Mouse (Mus musculus): ENCODE results near the gene Hps3. TPM values are rescaled to one million over a fixed set of nuclear protein-coding genes. Genes with fewer than 3 reads are reported as not detected.
"Not testable (repeated sequence)": the region's sequence is repeated elsewhere in the genome, so short reads cannot be mapped to it uniquely, and the experiment has no call there.

Gene Hps3
- polyA plus RNA-seq, 1 experiment from 2014 or later, result 12.6 TPM

- WGBS, result 88% methylated on average over 5 of the region's 5 CpGs
- ATAC-seq (replicated peaks), result no peak
- no peaks in the 10 kb centered on the region for H3K9me3 ChIP-seq
- H3K4me3 ChIP-seq, result no peak overlapping the region
- no peak overlapping the region for H3K27ac ChIP-seq
- no peaks in the 10 kb centered on the region for H3K27me3 ChIP-seq (replicated peaks)
- no peak overlapping the region for H3K4me2 ChIP-seq
- H3K4me1 ChIP-seq, result no peaks in the 10 kb centered on the region
- H3K36me3 ChIP-seq (replicated peaks), result peaks cover 26% of the 10 kb centered on the region
- H3K9ac ChIP-seq, result no peak overlapping the region
Observed at GRCm38 (mm10) chr3:20027788-20028187, 7.3 kb downstream of the Hps3 start.

GRCm38 (mm10) chr3:20026996-20027689 lies 8.0 kb downstream of the Hps3 start:
- Histone ChIP-seq H3K9ac (no peak overlapping the region), H3K27me3 (replicated peaks) (no peaks in the 10 kb centered on the region), H3K9me3 (no peaks in the 10 kb centered on the region), H3K27ac (no peak overlapping the region), H3K4me2 (no peak overlapping the region), H3K4me1 (no peaks in the 10 kb centered on the region), H3K36me3 (replicated peaks) (peaks cover 32% of the 10 kb centered on the region), H3K4me3 (no peak overlapping the region)
- WGBS, result 92% methylated on average over 8 of the region's 8 CpGs
- ATAC-seq (replicated peaks), result no peak

GRCm38 (mm10) chr3:20026481-20026880 lies 8.6 kb downstream of the Hps3 start:
- no peak overlapping the region for H3K4me3 ChIP-seq
- H3K36me3 ChIP-seq (replicated peaks), result peaks cover 33% of the 10 kb centered on the region
- no peaks in the 10 kb centered on the region for H3K27me3 ChIP-seq (replicated peaks)
- no peak for ATAC-seq (replicated peaks)
- H3K9ac ChIP-seq, result no peak overlapping the region
- no peaks in the 10 kb centered on the region for H3K4me1 ChIP-seq
- H3K4me2 ChIP-seq, result no peak overlapping the region
- H3K9me3 ChIP-seq, result no peaks in the 10 kb centered on the region
- no peak overlapping the region for H3K27ac ChIP-seq

GRCm38 (mm10) chr3:20023832-20024231 lies 11.3 kb downstream of the Hps3 start:
- no peaks in the 10 kb centered on the region for H3K27me3 ChIP-seq (replicated peaks)
- 60% methylated on average over 1 of the region's 1 CpGs for WGBS
- H3K9me3 ChIP-seq, result no peaks in the 10 kb centered on the region
- H3K9ac ChIP-seq, result no peak overlapping the region
- ATAC-seq (replicated peaks), result no peak
- H3K27ac ChIP-seq, result no peak overlapping the region
- H3K4me1 ChIP-seq, result no peaks in the 10 kb centered on the region
- H3K4me3 ChIP-seq, result no peak overlapping the region
- H3K4me2 ChIP-seq, result no peak overlapping the region
- H3K36me3 ChIP-seq (replicated peaks), result peaks cover 37% of the 10 kb centered on the region

- H3K9me3 ChIP-seq, result no peaks in the 10 kb centered on the region
- H3K27me3 ChIP-seq (replicated peaks), result no peaks in the 10 kb centered on the region
- H3K4me3 ChIP-seq, result no peak overlapping the region
- H3K4me1 ChIP-seq, result no peaks in the 10 kb centered on the region
- no peak overlapping the region for H3K27ac ChIP-seq
- H3K4me2 ChIP-seq, result no peak overlapping the region
- ATAC-seq (replicated peaks), result no peak
- WGBS, result 90% methylated on average over 8 of the region's 8 CpGs
- peaks cover 32% of the 10 kb centered on the region; the same call in 1 of the 2 replicates for H3K36me3 ChIP-seq (replicated peaks)
- H3K9ac ChIP-seq, result no peak overlapping the region
Observed at GRCm38 (mm10) chr3:20018076-20018475, 17.0 kb downstream of the Hps3 start.

- Histone ChIP-seq H3K4me1 (no peaks in the 10 kb centered on the region), H3K9ac (no peak overlapping the region), H3K27ac (no peak overlapping the region), H3K27me3 (replicated peaks) (no peaks in the 10 kb centered on the region), H3K4me3 (no peak overlapping the region), H3K9me3 (no peaks in the 10 kb centered on the region), H3K36me3 (replicated peaks) (peaks cover 25% of the 10 kb centered on the region; the same call in 1 of the 2 replicates), H3K4me2 (no peak overlapping the region)
- WGBS, result 93% methylated on average over 2 of the region's 2 CpGs
- no peak for ATAC-seq (replicated peaks)
Observed at GRCm38 (mm10) chr3:20014454-20014853, 20.7 kb downstream of the Hps3 start.

GRCm38 (mm10) chr3:20010905-20011304 lies 24.2 kb downstream of the Hps3 start:
- H3K4me3 ChIP-seq; H3K9me3 ChIP-seq; H3K9ac ChIP-seq; H3K27ac ChIP-seq; H3K4me1 ChIP-seq; H3K27me3 ChIP-seq (replicated peaks); H3K4me2 ChIP-seq; ATAC-seq (replicated peaks): not testable (repeated sequence)
- 90% methylated on average over 7 of the region's 7 CpGs for WGBS
- peaks cover 18% of the 10 kb centered on the region; the same call in 1 of the 2 replicates for H3K36me3 ChIP-seq (replicated peaks)

- H3K27ac ChIP-seq, result no peak overlapping the region
- H3K4me2 ChIP-seq, result no peak overlapping the region
- peaks cover 14% of the 10 kb centered on the region; the same call in 1 of the 2 replicates for H3K36me3 ChIP-seq (replicated peaks)
- no peak for ATAC-seq (replicated peaks)
- H3K4me1 ChIP-seq, result no peaks in the 10 kb centered on the region
- WGBS, result 92% methylated on average over 9 of the region's 9 CpGs
- H3K9me3 ChIP-seq, result no peaks in the 10 kb centered on the region
- no peak overlapping the region for H3K4me3 ChIP-seq
- no peaks in the 10 kb centered on the region for H3K27me3 ChIP-seq (replicated peaks)
- no peak overlapping the region for H3K9ac ChIP-seq
Observed at GRCm38 (mm10) chr3:20010464-20010863, 24.7 kb downstream of the Hps3 start.

GRCm38 (mm10) chr3:20007759-20008158 lies 27.4 kb downstream of the Hps3 start:
- Histone ChIP-seq H3K9me3 (no peaks in the 10 kb centered on the region), H3K36me3 (replicated peaks) (peaks cover 9% of the 10 kb centered on the region; the same call in 1 of the 2 replicates), H3K27me3 (replicated peaks) (no peaks in the 10 kb centered on the region), H3K4me1 (no peaks in the 10 kb centered on the region), H3K4me2 (no peak overlapping the region), H3K27ac (no peak overlapping the region), H3K4me3 (no peak overlapping the region), H3K9ac (no peak overlapping the region)
- 92% methylated on average over 5 of the region's 5 CpGs for WGBS
- no peak for ATAC-seq (replicated peaks)

- no peak overlapping the region for H3K4me2 ChIP-seq
- ATAC-seq (replicated peaks), result no peak
- H3K4me1 ChIP-seq, result no peaks in the 10 kb centered on the region
- no peak overlapping the region for H3K4me3 ChIP-seq
- H3K9me3 ChIP-seq, result no peaks in the 10 kb centered on the region
- 93% methylated on average over 4 of the region's 4 CpGs for WGBS
- H3K27ac ChIP-seq, result no peak overlapping the region
- H3K27me3 ChIP-seq (replicated peaks), result no peaks in the 10 kb centered on the region
- H3K36me3 ChIP-seq (replicated peaks), result peaks cover 6% of the 10 kb centered on the region; the same call in 1 of the 2 replicates
- H3K9ac ChIP-seq, result no peak overlapping the region
Observed at GRCm38 (mm10) chr3:20007275-20007674, 27.8 kb downstream of the Hps3 start.

GRCm38 (mm10) chr3:20005611-20006010 lies 29.5 kb downstream of the Hps3 start:
- Histone ChIP-seq H3K27ac (no peak overlapping the region), H3K4me1 (no peaks in the 10 kb centered on the region), H3K4me2 (no peak overlapping the region), H3K27me3 (replicated peaks) (no peaks in the 10 kb centered on the region), H3K9me3 (no peaks in the 10 kb centered on the region), H3K36me3 (replicated peaks) (peaks cover 6% of the 10 kb centered on the region; the same call in 1 of the 2 replicates), H3K4me3 (no peak overlapping the region), H3K9ac (no peak overlapping the region)
- WGBS, result 79% methylated on average over 1 of the region's 1 CpGs
- no peak for ATAC-seq (replicated peaks)

- no peaks in the 10 kb centered on the region for H3K9me3 ChIP-seq
- no peaks in the 10 kb centered on the region for H3K4me1 ChIP-seq
- WGBS, result 89% methylated on average over 8 of the region's 8 CpGs
- no peak for ATAC-seq (replicated peaks)
- H3K4me2 ChIP-seq, result no peak overlapping the region
- peaks cover 3% of the 10 kb centered on the region; the same call in 1 of the 2 replicates for H3K36me3 ChIP-seq (replicated peaks)
- no peaks in the 10 kb centered on the region for H3K27me3 ChIP-seq (replicated peaks)
- no peak overlapping the region for H3K9ac ChIP-seq
- H3K4me3 ChIP-seq, result no peak overlapping the region
- H3K27ac ChIP-seq, result no peak overlapping the region
Observed at GRCm38 (mm10) chr3:20004422-20004821, 30.7 kb downstream of the Hps3 start.

GRCm38 (mm10) chr3:20002786-20003185 lies 32.3 kb downstream of the Hps3 start:
- Histone ChIP-seq H3K36me3 (replicated peaks) (no peaks in the 10 kb centered on the region), H3K4me3 (no peak overlapping the region), H3K4me1 (no peaks in the 10 kb centered on the region), H3K27me3 (replicated peaks) (no peaks in the 10 kb centered on the region), H3K9me3 (no peaks in the 10 kb centered on the region), H3K4me2 (no peak overlapping the region), H3K27ac (no peak overlapping the region), H3K9ac (no peak overlapping the region)
- ATAC-seq (replicated peaks), result no peak
- WGBS, result 80% methylated on average over 5 of the region's 5 CpGs

All from midbrain, embryonic 15.5 days (tissue).